Mouse (Mus musculus) embryo, embryonic 11 days (tissue): ENCODE data around the gene Ncl.

Experiments
- DNase-seq: peaks from one replicate; pipeline ENCODE4 v3.0.0-alpha.2; 2015

The Ncl gene

DNA sequence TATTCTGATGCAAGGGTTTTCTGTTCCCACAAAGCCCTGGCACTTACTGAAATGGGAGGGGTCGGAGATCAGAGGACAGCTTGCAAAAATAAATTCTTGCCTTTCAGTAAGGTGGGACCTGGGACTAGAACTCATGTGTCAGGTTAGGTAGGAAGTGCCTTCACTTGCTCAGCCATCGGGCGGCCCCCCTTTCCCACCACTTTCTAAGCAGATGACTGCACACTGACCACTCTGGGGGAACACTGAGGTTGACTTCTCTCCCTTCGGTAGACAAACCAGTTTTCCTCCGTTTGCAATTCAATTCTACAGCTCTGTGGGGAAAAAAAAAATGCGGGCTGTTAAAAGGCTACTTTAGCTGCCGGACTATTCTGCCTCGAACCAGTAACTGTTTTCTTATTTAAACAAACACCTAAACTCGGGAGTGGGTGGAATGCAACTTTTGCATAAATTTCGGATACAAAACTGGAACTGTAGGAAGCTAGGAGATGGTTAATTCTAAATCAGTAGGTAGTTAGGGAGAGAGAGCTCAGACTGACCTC is 47.7 kb downstream of the Ncl start:
- DNase-seq, result no peak

- DNase-seq, result peak; percentile 40
These were observed 48.5 kb downstream of the Ncl start for GRCm38 (mm10) chr1:86310536-86311310.

DNA sequence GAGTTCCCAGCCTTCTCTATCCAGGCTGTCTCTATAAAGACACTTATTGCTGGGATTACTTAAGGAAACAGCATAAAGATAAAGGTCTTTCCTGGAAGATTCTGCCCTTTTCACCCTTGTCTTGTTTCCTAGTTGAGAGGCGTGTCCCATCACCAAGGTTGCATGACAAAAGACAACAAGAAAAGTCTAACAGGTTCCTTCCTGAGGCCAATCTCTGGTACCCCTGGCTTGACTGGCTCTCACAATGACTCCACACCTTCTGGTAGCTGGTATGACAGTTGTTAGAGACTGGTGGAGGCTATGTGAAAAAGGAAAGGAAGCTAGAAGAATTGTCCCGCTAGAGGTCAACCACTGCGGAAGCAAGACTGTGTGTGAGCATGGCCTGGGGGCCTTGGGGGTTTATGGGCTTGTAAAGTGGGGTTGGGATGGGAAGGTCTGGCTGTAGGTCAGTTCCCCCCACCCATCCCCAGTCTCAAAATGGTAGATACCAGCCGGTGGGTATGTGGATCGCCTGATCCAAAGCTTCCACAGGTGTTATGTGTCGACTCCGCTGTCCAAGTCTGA is 49.8 kb downstream of the Ncl start:
- no peak for DNase-seq

GRCm38 (mm10) chr1:86307871-86308641 is 51.1 kb downstream of the Ncl start:
- DNase-seq, result no peak

- no peak for DNase-seq
These were observed 51.9 kb downstream of the Ncl start for GRCm38 (mm10) chr1:86307177-86307762.

GRCm38 (mm10) chr1:86306686-86307085 is 52.5 kb downstream of the Ncl start:
- DNase-seq, result no peak

DNA sequence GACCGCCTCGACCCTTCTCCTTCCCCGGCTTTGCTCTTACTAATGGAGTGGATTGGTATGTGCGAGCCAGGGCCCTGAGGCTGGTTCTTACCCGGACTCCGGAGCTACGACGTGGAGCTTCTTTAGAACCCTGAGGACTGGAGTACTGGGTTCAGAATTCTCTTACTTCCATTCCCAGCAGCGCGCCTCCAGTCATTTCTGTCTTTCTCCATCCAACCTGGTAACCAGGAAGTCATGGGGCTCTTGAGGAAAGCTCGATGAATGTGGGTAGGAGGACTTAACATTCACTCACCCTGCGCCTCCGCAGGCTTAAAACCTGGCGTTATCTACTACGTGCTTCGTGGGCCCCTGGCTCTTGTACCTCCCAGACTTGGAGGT is 55.3 kb downstream of the Ncl start:
- no peak for DNase-seq

GRCm38 (mm10) chr1:86303063-86303872 is 55.9 kb downstream of the Ncl start:
- DNase-seq, result peak; percentile 82

- no peak for DNase-seq
These were observed 56.7 kb downstream of the Ncl start, which contains the start of gene B3gnt7 for GRCm38 (mm10) chr1:86302532-86302931. TSS of gene B3gnt7 (plus strand) at chr1:86302832.

GRCm38 (mm10) chr1:86301221-86302091 is 57.7 kb downstream of the Ncl start:
- DNase-seq, result no peak

DNA sequence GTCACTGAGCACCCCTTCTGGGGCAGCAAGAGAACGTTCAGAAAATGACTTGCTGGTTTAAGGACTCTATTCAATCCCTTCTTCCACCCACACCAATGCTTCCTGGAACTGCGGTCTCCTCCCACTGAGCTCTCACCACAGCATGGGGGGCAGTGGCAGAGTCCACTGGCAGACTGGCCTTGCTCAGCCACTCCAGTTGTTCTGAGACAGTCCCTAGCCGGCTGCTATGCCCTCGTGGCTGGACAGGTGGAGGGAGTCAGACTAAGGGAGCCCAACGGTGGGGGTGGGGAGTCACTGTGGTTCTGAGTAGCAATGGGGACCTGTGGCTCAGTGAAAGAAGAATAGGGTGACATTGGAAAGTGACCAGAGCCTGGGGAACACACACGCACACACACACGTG is 58.5 kb downstream of the Ncl start:
- DNase-seq, result no peak

- DNase-seq, result peak; percentile 55
These were observed 59.1 kb downstream of the Ncl start for GRCm38 (mm10) chr1:86300093-86300492.
